Mouse (Mus musculus) embryo, embryonic 10 days (tissue): ENCODE data around the gene Ccr1l1.
A peak's percentile ranks its signal among the peaks of the same experiment; 100 is the strongest.

Experiments
- DNase-seq: peaks from one replicate; pipeline ENCODE4 v3.0.0-alpha.2; 2015; ENCODE audit warnings: low spot score

The Ccr1l1 gene

DNA sequence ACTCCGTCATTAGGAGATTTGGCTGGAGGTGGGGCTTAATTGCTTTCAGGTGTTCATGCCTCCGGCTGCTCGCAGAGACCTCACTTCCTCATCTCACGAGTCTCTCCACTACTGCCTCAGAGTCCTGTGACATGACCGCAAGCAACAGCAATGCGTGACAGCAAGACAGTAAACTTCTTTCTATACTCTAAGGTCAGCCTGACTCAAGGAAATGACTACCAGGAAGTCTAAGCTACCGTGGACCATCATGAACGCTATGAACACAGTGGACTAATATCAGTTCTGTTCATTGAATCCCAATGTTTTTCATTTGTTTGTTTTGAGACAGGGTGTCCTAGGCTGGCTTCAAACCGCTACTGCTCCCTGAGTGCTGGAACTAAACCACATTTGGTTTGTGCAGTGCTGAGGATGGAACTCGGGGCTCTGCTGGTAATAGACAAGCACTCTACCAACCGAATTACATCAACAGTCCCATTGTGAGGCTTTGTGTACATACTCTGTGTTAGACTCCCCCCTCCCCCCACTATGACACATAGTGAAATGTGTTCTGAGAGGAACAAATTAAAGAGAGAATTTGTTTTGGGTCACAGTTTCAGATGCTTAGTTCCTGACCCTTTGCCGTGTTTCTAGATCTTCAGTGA, 50.0 kb downstream of the Ccr1l1 start:
- peak; percentile 9 for DNase-seq

DNA sequence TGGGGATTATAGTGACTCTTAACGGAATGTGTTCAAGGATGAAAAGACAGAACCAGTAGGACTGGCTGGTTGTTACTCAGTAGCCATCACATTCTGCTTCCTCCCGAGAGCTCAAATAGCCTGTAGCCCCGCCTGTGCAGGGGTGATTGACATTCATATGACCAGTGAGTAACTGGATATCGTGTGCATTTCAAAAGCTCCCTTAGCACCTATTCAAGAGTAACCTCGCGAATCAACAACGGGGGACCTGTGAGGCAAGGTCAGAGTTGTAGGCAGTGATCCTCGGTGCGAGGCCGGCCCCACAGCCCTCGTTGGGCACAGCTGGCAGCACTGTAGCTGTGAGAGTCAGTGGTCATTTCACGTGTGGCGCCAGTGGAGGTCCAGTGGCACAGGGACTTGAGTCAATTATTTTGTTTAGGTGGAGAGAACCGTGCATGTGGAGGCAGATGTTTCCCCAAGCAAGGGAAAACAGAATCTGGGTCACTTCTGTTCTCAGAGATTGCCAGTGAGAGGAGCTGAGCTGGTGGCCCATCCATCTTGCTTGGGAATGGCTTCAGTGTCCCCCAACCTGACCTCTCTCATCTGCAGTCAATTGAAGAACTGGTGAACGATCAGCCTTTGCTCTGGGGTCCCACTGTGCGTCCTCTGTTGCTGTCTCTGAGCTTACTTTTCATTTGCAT, 50.8 kb downstream of the Ccr1l1 start:
- DNase-seq, result peak; percentile 8
